Mouse (Mus musculus): ENCODE results near the gene Hist2h2be.
"Not testable (repeated sequence)": the region's sequence is repeated elsewhere in the genome, so short reads cannot be mapped to it uniquely, and the experiment has no call there.

The Hist2h2be gene

GRCm38 (mm10) chr3:96220765-96221639 is at the start of gene Hist2h2be, which contains the start of gene Hist2h2ac:
Gene Hist2h2be, plus strand, starts transcription at chr3:96221119.
Gene Hist2h2ac, minus strand, starts transcription at chr3:96220880.
- peak; percentile 80 for DNase-seq (ENCODE audit: extremely low spot score, low spot score)

GRCm38 (mm10) chr3:96171583-96172196 is 49.2 kb upstream of the Hist2h2be start:
- no peak for DNase-seq (ENCODE audit: extremely low spot score, low spot score)

- DNase-seq (ENCODE audit: extremely low spot score, low spot score), result peak; percentile 99
Measured at GRCm38 (mm10) chr3:96172197-96173178, 48.4 kb upstream of the Hist2h2be start, which contains the start of gene Sf3b4. Gene Sf3b4, plus strand, starts transcription at chr3:96172332.

GRCm38 (mm10) chr3:96173185-96173584 is 47.7 kb upstream of the Hist2h2be start:
- DNase-seq (ENCODE audit: extremely low spot score, low spot score), result no peak

- DNase-seq (ENCODE audit: extremely low spot score, low spot score), result not testable (repeated sequence)
Measured at GRCm38 (mm10) chr3:96174042-96174441, 46.9 kb upstream of the Hist2h2be start.

- no peak for DNase-seq (ENCODE audit: extremely low spot score, low spot score)
Measured at GRCm38 (mm10) chr3:96175251-96175650, 45.7 kb upstream of the Hist2h2be start.

GRCm38 (mm10) chr3:96178427-96178826 is 42.5 kb upstream of the Hist2h2be start:
- no peak for DNase-seq (ENCODE audit: extremely low spot score, low spot score)

GRCm38 (mm10) chr3:96178902-96179301 is 42.0 kb upstream of the Hist2h2be start:
- DNase-seq (ENCODE audit: extremely low spot score, low spot score), result no peak

- DNase-seq (ENCODE audit: extremely low spot score, low spot score), result no peak
Measured at GRCm38 (mm10) chr3:96179531-96179930, 41.4 kb upstream of the Hist2h2be start.

- peak; percentile 54 for DNase-seq (ENCODE audit: extremely low spot score, low spot score)
Measured at GRCm38 (mm10) chr3:96180727-96181477, 40.0 kb upstream of the Hist2h2be start, which contains the start of gene Sv2a. Gene Sv2a, plus strand, starts transcription at chr3:96181151.

GRCm38 (mm10) chr3:96181510-96182381 is 39.2 kb upstream of the Hist2h2be start:
- DNase-seq (ENCODE audit: extremely low spot score, low spot score), result no peak

- no peak for DNase-seq (ENCODE audit: extremely low spot score, low spot score)
Measured at GRCm38 (mm10) chr3:96182382-96182776, 38.5 kb upstream of the Hist2h2be start.

- DNase-seq (ENCODE audit: extremely low spot score, low spot score), result no peak
Measured at GRCm38 (mm10) chr3:96192977-96193376, 27.9 kb upstream of the Hist2h2be start.

- DNase-seq (ENCODE audit: extremely low spot score, low spot score), result no peak
Measured at GRCm38 (mm10) chr3:96194966-96195365, 26.0 kb upstream of the Hist2h2be start.

- no peak for DNase-seq (ENCODE audit: extremely low spot score, low spot score)
Measured at GRCm38 (mm10) chr3:96195616-96196313, 25.2 kb upstream of the Hist2h2be start.

- DNase-seq (ENCODE audit: extremely low spot score, low spot score), result no peak
Measured at GRCm38 (mm10) chr3:96196437-96197128, 24.3 kb upstream of the Hist2h2be start.

GRCm38 (mm10) chr3:96197129-96197749 is 23.7 kb upstream of the Hist2h2be start:
- peak; percentile 84 for DNase-seq (ENCODE audit: extremely low spot score, low spot score)

GRCm38 (mm10) chr3:96198181-96198580 is 22.7 kb upstream of the Hist2h2be start:
- DNase-seq (ENCODE audit: extremely low spot score, low spot score), result no peak
